Mouse (Mus musculus): ENCODE measurements at regions not wholly inside any gene's neighbourhood (a gene's known extent, or its start where the extent isn't known, plus 50 kb on each side); places are given as distances from the start of the nearest gene placed in this dataset.

DNA sequence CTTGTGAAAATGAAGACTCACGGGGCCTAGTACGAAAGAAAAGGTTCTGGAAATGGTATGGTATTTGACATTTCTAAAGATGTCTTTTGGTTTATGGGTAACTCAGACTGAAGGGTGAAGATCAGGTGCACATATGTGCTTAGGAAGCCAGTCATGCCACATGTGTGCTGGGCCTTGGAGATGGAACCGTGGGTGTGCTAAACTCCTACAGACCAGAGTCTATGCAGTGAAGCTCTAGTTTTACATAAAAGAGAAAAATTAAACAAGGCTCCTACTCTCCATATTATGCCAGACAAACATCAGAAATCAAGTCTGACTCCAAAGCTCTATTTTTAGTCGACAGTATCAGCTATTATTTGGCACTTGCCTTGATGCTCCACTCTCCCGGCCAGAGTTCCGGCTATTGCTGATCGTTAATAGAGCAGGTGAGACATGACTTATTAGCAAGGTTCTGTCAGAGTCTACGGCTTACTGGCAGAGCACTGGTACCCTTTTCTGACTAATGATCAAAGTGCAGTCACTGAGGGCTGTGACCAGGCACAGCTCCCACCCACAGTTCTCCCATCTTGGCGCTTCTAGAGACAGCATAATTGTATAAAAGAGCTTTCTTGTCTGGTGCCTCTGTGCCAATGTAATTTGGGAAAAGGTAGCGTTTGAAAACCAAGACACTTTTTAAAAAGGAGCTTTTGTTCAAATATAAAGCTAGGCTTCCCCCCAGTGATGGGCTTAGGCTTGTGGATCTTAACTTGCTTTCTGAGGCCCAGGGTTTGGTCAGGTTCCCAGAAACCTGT is 119.2 kb upstream of the Ccdc122 start:
- DNase-seq (ENCODE audit: low read depth, low spot score) = no peak

GRCm38 (mm10) chr14:76913850-76914249 is 122.7 kb upstream of the Ccdc122 start:
- no peak for DNase-seq (ENCODE audit: low read depth, low spot score)

DNA sequence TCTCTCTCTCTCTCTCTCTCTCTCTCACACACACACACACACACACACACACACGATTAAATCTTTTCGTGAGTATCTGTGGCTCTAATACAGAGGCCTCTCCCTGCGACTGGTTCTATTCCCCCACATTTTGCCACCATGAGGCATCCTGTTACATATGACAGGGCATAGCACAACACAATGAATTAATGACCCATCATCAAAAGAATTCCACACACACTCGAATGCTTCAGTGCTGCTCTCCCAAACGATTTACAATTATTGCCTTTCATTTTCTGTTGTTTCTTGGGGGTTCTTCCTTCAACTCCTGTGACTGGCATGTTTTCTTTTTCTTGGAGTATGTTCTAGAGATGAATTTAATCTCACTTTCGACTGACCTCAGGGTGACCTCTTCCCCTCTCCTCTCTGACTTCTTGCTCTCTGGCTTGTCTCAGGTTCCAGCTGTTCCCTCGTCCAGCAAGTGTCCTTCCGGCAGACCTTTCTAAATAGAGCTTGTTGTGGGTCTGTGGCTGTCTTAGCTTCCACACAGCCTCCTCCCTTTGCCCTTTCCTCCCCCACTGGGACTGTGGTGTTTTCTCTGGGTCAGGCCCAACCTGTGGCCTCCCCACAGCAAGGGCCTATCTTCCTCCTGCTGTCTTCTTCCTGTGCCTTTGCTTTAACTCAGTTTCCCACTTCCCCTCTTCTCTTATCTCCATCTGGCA is 124.1 kb upstream of the Ccdc122 start:
- DNase-seq (ENCODE audit: low read depth, low spot score) = no peak

DNA sequence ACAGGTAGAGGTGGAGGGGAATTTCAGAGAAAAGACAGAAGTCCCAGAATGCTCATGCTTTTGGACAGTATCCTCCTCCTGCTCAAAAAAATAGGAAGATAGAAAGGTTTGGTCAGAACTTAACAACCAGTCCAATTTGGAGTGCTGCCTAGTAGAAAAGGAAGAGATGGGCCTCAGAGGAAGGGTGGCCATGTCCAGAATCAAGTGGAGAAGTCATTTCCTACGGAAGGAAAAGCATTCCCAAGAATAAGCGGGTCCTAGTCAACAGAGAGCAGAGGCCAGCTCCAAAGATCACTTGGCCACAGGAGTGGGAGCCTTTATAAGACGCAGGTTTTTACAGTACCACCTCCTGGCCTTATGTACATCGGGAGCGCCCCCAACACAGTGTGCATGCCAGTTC is 125.3 kb upstream of the Ccdc122 start:
- DNase-seq (ENCODE audit: low read depth, low spot score) = no peak

- DNase-seq (ENCODE audit: low read depth, low spot score) = peak; percentile 32
These were observed 126.4 kb upstream of the Ccdc122 start for GRCm38 (mm10) chr14:76910186-76910585.

GRCm38 (mm10) chr14:76907941-76908340 is 128.6 kb upstream of the Ccdc122 start:
- no peak for DNase-seq (ENCODE audit: low read depth, low spot score)

DNA sequence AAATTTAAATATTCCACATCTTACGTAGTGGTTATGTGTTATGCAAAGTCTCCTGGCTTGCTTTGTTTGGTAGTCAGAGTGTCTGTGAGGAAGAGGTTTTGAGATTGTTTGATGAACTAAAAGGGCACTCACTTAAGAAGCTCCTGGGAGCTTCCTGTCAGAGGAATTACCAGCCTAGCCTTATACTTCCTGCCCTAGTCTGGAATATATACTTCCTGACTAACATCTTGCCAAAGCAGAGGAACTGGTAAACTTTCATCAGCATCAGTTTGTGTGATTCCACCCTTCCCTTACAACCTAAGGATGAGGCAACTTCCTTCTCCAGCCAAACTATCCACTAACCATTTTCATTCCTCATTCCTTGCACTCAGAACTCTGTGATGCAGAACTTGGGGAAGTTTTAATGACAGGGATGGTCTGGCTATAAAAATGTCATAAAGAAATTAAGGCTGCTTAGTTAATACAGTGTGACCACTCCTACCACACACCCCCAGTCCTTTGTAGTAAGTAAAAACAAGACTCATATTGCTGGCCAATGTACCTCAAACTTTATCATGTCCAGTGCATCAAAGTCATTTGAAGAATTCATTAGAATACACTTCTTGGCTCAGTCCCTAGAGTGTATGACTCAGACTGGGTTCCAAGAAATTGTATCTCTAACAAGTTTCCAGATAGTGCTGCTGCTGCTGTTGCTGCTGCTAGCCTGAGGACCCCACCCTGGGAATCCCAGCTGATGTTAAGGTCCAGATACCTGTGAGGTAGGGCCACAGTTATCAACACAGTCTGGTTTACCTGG is 133.4 kb upstream of the Ccdc122 start:
- peak; percentile 66 for DNase-seq (ENCODE audit: low read depth, low spot score)

DNA sequence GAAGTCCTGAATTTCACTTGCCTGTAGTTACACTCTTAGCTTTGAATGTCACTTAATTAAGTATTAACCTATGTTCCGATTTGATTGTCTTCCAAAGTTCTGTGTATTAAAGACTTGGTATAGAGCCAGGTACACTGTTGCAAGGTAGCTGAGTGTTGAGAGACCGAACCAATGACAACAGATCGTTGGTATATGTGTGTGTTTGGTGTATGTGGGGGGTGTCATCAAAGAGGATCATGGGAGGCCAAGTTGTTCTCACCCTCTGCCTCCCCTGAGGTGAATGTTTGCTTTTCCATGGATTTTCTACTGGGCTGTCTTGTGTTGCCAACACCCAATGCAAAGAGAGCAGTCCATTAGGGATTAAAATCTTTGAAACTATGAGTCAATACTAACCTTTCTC is 135.1 kb upstream of the Ccdc122 start:
- DNase-seq (ENCODE audit: low read depth, low spot score) = no peak

GRCm38 (mm10) chr14:76899331-76899730 is 137.2 kb upstream of the Ccdc122 start:
- DNase-seq (ENCODE audit: low read depth, low spot score) = peak; percentile 23

- no peak for DNase-seq (ENCODE audit: low read depth, low spot score)
These were observed 148.9 kb upstream of the Ccdc122 start for GRCm38 (mm10) chr14:76887708-76888107.

- DNase-seq (ENCODE audit: low read depth, low spot score) = no peak
These were observed 149.4 kb upstream of the Ccdc122 start for GRCm38 (mm10) chr14:76887201-76887600.

DNA sequence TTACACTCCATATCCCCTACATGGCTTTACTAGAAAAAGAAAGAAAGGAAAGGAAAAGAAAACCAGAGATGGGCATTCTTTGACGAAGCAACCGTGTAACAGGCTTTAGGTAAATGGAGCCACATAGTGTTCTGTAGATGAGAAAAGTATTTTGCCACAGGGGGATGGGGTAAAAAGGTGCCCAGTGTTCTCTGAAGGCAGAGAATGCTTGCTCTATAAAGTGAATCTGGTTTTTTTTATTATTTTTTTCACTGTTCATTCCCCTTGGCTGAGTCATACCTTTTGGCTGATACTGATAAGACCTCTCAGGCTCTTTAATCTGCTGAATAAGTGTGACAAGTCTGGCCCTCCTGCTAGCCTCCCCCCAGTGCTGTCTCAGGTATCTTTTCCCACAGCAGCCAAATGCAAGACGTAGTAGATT is 153.3 kb upstream of the Ccdc122 start:
- peak; percentile 64 for DNase-seq (ENCODE audit: low read depth, low spot score)

- DNase-seq (ENCODE audit: low read depth, low spot score) = peak; percentile 40
These were observed 153.8 kb upstream of the Ccdc122 start for GRCm38 (mm10) chr14:76882711-76883171.

GRCm38 (mm10) chr14:76880851-76881250 is 155.7 kb upstream of the Ccdc122 start:
- peak; percentile 76 for DNase-seq (ENCODE audit: low read depth, low spot score)

DNA sequence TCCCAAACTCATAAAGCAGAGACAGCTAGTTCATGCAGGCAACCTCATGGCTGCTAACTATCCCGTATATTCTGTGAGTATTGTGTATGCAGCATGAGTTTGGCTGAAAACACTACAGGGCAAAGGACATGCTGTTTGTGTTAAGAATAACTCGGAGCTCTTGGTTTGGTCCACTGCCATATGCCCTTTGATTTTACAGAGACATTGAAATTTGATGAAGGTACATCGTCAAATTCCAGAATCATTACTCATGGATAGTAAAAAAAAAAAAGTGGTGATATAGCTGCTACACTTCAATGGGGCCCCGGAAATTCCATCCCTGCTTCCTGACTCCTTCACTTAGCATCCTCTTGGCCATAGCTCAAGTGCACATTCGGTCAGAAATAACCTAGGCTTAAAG is 159.3 kb upstream of the Ccdc122 start:
- DNase-seq (ENCODE audit: low read depth, low spot score) = peak; percentile 87

DNA sequence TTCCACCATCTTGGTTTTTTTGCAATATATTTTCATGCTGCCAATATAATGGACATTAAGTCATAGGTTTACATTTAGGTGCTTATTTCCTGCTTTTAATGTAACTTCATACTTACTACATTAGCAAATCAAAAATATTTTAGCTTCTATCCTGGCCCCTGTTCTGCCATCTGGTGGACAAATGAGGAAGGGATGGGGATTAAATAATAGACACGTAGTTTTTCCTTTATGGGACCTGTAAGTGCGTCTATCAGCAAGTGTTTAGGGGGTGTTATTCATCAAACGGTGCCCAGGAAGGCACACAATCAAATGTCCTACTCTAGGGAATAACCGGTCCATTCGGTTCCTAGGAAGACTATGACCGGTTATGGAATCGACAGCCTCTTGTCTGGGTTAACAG is 160.6 kb upstream of the Ccdc122 start:
- peak; percentile 74 for DNase-seq (ENCODE audit: low read depth, low spot score)

GRCm38 (mm10) chr14:76875266-76875900 is 161.2 kb upstream of the Ccdc122 start:
- no peak for DNase-seq (ENCODE audit: low read depth, low spot score)

DNA sequence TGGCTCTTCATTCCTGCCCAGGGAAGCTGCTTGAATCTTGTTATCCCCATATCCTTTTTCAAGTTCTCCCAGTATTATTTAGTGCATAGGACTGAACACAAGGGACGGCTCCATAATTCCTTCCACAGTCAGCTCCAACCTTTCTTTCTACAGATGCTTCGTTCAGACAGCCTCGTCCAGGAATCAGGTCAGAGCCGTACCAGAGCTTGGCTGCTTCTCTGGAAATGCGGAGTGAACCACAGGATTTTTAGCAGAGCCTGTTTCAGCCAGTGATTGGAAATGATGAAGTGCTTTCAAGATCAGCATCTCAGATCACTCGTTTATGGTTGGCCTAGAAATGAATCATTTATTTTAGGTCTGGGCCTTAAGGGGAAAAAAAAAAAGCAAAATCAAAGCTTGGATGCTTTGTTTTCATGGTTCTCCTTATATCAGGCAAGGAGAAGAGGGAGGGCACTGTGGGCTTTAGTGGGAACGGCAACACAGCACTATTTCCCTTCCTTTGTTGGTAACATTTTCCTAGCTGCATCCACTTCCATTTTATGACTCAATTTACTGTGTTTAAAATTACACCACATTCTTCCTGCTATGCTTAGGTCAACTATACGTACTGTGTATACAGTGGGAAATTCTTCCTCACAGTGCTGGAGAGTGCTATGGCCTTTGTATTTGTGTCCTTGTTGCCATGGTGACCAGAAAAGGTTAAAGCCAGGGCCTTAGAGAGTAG is 161.9 kb upstream of the Ccdc122 start:
- peak; percentile 44 for DNase-seq (ENCODE audit: low read depth, low spot score)

DNA sequence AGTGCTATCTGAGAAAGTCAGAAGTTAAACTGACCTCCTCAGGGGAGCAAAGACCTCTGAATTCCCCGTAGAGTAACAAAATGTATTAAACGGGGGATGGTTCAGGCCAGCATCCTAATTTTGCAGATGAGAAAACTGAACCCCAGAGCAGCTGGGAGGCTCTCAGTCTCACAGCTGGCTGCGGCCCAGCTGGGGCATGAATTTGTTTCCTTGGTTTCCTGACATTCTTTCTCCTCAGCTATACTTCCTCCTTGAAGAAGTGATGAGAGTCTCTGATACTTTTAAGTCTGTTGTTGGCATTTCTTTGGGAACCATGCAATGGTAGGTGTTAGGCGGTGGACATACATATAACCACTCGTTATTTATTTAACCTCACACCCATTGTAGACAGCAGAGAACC is 162.9 kb upstream of the Ccdc122 start:
- DNase-seq (ENCODE audit: low read depth, low spot score) = no peak

GRCm38 (mm10) chr14:76872976-76873375 is 163.6 kb upstream of the Ccdc122 start:
- DNase-seq (ENCODE audit: low read depth, low spot score) = no peak

DNA sequence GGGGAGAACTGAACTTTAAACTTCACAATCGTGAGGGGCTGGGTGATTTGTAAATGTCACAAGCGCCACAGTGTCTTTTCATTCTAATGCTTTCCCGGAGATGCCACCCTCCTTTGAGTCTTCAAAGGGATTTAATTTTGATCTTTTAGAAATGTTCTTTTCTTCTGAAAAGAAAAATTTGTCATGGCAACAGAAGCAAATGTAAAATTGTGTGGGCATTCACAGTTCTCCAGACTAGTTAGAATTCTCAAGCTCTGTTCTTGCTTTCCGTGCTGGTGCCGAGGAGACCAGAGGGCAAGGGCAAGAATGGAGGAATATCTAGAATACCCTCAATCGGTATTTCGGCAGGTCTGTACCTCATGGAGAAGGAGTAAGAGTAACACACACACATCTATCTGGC is 164.1 kb upstream of the Ccdc122 start:
- DNase-seq (ENCODE audit: low read depth, low spot score) = no peak

Measured in 3T3-L1 (cell line).